Mouse (Mus musculus): ENCODE measurements around the gene Wdfy4. TPM values are rescaled to one million over a fixed set of nuclear protein-coding genes. Genes with fewer than 3 reads are reported as not detected.

Gene Wdfy4
- polyA plus RNA-seq (2015; fragmentation: Nextera tagmentation; extraction: Ambion mirVana) = 3.5 and 4.3 TPM in 2 replicates

GRCm38 (mm10) chr14:33185068-33185800 lies at the start of gene Wdfy4:
Wdfy4 (minus strand) TSS chr14:33185508.
- DNase-seq (ENCODE audit: low spot score) = peak; percentile 11

- no peak for DNase-seq (ENCODE audit: low spot score)
These were observed 46.7 kb upstream of the Wdfy4 start for GRCm38 (mm10) chr14:33232048-33232447.

GRCm38 (mm10) chr14:33231311-33231710 lies 46.0 kb upstream of the Wdfy4 start:
- DNase-seq (ENCODE audit: low spot score) = no peak

- no peak for DNase-seq (ENCODE audit: low spot score)
These were observed 45.4 kb upstream of the Wdfy4 start for GRCm38 (mm10) chr14:33230672-33231071.

GRCm38 (mm10) chr14:33225235-33225634 lies 39.9 kb upstream of the Wdfy4 start:
- DNase-seq (ENCODE audit: low spot score) = no peak

GRCm38 (mm10) chr14:33216343-33217208 lies 31.3 kb upstream of the Wdfy4 start:
- no peak for DNase-seq (ENCODE audit: low spot score)

GRCm38 (mm10) chr14:33215163-33215562 lies 29.9 kb upstream of the Wdfy4 start:
- no peak for DNase-seq (ENCODE audit: low spot score)

GRCm38 (mm10) chr14:33214767-33215128 lies 29.4 kb upstream of the Wdfy4 start:
- DNase-seq (ENCODE audit: low spot score) = no peak

GRCm38 (mm10) chr14:33213823-33214766 lies 28.8 kb upstream of the Wdfy4 start, which contains the start of gene Arhgap22:
Arhgap22 (plus strand) TSS chr14:33214026.
- peak; percentile 66 for DNase-seq (ENCODE audit: low spot score)

- no peak for DNase-seq (ENCODE audit: low spot score)
These were observed 27.6 kb upstream of the Wdfy4 start for GRCm38 (mm10) chr14:33212958-33213309.

GRCm38 (mm10) chr14:33212271-33212957 lies 27.1 kb upstream of the Wdfy4 start:
- DNase-seq (ENCODE audit: low spot score) = no peak

GRCm38 (mm10) chr14:33210806-33211205 lies 25.5 kb upstream of the Wdfy4 start:
- no peak for DNase-seq (ENCODE audit: low spot score)

GRCm38 (mm10) chr14:33208331-33208730 lies 23.0 kb upstream of the Wdfy4 start:
- no peak for DNase-seq (ENCODE audit: low spot score)

- peak; percentile 35 for DNase-seq (ENCODE audit: low spot score)
These were observed 21.7 kb upstream of the Wdfy4 start for GRCm38 (mm10) chr14:33207011-33207410.

- peak; percentile 39 for DNase-seq (ENCODE audit: low spot score)
These were observed 20.1 kb upstream of the Wdfy4 start for GRCm38 (mm10) chr14:33205280-33205965.

- no peak for DNase-seq (ENCODE audit: low spot score)
These were observed 18.5 kb upstream of the Wdfy4 start for GRCm38 (mm10) chr14:33203777-33204176.

GRCm38 (mm10) chr14:33202885-33203284 lies 17.6 kb upstream of the Wdfy4 start:
- DNase-seq (ENCODE audit: low spot score) = no peak

GRCm38 (mm10) chr14:33202161-33202560 lies 16.9 kb upstream of the Wdfy4 start:
- DNase-seq (ENCODE audit: low spot score) = no peak

- DNase-seq (ENCODE audit: low spot score) = no peak
These were observed 8.9 kb upstream of the Wdfy4 start for GRCm38 (mm10) chr14:33194241-33194640.

- no peak for DNase-seq (ENCODE audit: low spot score)
These were observed 8.5 kb upstream of the Wdfy4 start for GRCm38 (mm10) chr14:33193762-33194161.

Data from thymus, postnatal 0 days (tissue).